Mouse (Mus musculus): ENCODE results near the gene Tmbim1.

DNA sequence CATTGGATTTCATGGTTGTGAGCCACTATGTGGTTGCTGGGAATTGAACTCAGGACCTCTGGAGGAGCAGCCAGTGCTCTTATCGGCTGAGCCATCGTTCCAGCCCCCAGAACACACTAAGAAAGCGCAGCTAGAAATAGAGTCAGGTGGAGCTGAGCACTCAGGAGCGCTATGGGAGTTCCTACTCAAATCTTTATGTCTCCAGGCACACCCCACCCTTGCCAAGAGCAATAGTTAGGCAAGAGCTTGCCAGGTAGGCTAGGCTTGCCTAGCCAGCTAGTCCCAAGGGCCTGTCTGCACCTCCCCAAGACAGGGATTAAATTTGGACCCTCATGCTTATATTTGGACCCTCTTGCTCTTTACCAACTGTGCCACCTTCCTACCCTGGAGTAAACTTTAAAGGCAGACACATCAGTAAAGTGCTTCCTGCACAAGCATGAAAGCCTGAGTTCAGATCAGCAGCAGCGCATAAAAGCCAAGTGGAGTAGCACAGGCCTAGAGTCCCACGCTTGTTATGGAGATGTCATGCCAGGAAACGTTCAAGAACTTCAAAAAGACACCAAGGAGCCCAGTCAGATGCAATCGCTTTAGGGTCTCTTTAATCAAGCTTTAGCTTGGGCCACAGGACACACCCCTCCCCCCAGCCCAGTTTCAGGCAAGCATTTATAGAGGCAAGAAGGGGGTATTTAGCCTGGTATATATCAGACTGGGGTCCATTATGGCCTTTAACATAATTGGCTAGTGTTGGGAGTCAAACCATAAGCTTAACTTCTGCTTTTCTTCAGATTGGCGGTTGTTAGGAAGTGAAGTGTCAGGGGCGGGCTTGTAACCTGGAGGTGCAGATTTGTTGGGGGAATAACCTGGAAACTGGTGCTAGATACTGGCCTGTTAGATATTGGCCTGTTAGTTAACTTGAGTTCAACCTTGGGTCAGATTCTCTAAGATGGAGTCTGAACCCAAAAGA is 2.9 kb upstream of the Tmbim1 start:
- TF ChIP-seq CTCF (IDR thresholded peaks at IDR 0.05; ENCODE audit: extremely low read depth, insufficient read depth, insufficient read length, insufficient replicate concordance): no peak
- no peak for TF ChIP-seq POLR2A (IDR thresholded peaks at IDR 0.05; ENCODE audit: low read depth, low read length)
